Mouse (Mus musculus): ENCODE data around the gene Catsper1.

DNA sequence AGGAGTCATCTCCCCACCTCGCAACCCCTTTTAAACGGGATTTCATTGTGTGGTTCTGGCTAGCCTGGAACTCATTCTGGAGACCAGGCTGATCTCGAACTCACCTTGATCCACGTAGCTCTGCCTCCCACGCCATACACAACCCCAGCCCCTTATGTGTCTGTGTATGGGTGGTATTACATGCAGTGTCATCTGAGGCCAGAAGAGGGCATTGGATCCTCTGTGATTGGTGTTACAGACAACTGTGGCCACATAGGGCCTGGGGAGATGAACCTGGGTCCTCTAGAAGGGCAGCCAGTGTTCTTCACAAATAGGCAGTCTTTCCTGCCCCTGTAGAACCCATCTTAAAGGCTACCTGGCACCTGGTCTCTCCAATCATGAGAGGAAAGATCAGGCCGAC, 29.3 kb upstream of the Catsper1 start:
- no peak for TF ChIP-seq CTCF (IDR thresholded peaks at IDR 0.05; ENCODE audit: control insufficient read depth, insufficient read depth, insufficient replicate concordance, low read depth, low read length)
- TF ChIP-seq POLR2A (IDR thresholded peaks at IDR 0.05; ENCODE audit: control insufficient read depth, low read depth, low read length), result no peak
